Mouse (Mus musculus): Measurements from ENCODE around the gene Cldn12.

Gene Cldn12

GRCm38 (mm10) chr5:5494269-5495005, 20.3 kb downstream of the Cldn12 start:
- DNase-seq: no peak

- DNase-seq: no peak
Observed at GRCm38 (mm10) chr5:5492163-5492562, 22.6 kb downstream of the Cldn12 start.

GRCm38 (mm10) chr5:5486071-5486470, 28.7 kb downstream of the Cldn12 start:
- no peak for DNase-seq

GRCm38 (mm10) chr5:5483254-5483858, 31.4 kb downstream of the Cldn12 start:
- DNase-seq: no peak

- no peak for DNase-seq
Observed at GRCm38 (mm10) chr5:5481662-5482061, 33.1 kb downstream of the Cldn12 start.

GRCm38 (mm10) chr5:5479043-5479442, 35.7 kb downstream of the Cldn12 start, which contains the start of gene 1700015F17Rik:
Gene 1700015F17Rik (minus strand): TSS chr5:5479143.
- no peak for DNase-seq

GRCm38 (mm10) chr5:5476133-5476532, 38.6 kb downstream of the Cldn12 start:
- peak; percentile 14 for DNase-seq

DNA sequence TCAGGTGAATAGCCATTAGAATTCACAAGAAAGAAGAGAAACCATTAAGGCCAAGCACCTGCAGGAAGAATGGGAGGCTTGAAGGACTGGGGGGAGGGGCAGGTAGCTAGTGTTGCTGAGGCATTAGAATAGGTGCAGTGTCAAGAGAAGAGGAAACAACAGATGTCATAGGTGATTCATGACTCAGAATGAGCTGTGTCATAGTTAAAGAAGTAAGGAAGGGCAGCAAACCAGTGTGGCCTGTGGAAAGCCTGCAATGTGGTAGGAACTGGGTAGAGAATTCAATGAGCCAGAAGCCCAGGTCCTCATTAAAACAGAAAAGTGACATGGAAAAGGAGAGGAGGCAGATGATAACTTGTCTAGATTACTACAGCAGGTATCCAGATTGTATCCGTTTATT, 49.5 kb downstream of the Cldn12 start:
- no peak for DNase-seq
